Mouse (Mus musculus): Measurements from ENCODE around the gene Fut1. TPM values are rescaled to one million over a fixed set of nuclear protein-coding genes. Genes with fewer than 3 reads are reported as not detected.

Gene Fut1
- total RNA-seq (2023), result not detected in 2 replicates

GRCm38 (mm10) chr7:45617042-45617695 is at the start of gene Fut1:
TSS of gene Fut1 (plus strand) at chr7:45617289.

GRCm38 (mm10) chr7:45570103-45570741 is 46.9 kb upstream of the Fut1 start, which contains the start of gene Bcat2:
TSS of gene Bcat2 (plus strand) at chr7:45570153.

DNA sequence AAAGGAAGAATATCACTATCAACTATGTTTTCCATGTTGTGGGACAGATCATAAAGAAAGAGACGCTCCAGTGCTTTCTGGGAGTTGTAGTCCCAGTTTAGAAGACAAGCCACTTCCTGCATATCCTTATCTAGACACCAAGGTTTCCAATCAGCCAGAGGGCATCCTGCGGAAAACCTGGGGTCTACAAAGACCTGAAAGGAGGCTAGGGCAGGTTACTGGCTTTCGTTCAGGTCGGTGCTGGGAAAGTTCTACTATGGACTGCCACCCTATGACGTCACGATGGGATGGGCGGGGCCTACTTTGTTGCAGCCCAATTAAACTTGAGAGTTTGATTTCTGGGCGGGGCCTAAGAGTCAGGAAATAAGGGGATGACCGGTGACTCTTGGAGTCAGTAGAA is 4.4 kb downstream of the Fut1 start, which contains the start of gene Izumo1:
Gene Izumo1 (plus strand): TSS at position 369 of the 400 bp plus-strand sequence.

DNA sequence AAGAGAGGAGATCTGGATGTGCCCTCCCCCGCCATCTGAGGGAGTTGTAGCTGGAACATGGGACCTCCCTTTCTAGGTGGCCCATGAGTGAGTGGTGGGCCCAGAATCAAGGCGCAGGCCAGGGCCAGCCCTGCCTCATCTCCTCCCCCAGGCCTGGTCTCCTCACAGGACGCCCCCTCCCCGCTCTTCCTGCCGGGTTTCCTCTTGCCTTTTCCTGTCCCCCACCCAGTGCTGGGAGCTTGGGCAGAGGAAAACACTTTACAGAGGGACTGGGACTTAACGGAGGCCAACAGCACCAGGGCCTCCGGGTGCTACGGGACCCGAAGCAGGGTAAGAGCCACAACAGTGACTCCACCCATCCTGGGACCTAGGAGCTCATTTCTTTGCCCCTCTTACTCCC is 10.2 kb downstream of the Fut1 start, which contains the start of gene Rasip1:
Gene Rasip1 (plus strand): TSS at position 228 of the 400 bp plus-strand sequence.

DNA sequence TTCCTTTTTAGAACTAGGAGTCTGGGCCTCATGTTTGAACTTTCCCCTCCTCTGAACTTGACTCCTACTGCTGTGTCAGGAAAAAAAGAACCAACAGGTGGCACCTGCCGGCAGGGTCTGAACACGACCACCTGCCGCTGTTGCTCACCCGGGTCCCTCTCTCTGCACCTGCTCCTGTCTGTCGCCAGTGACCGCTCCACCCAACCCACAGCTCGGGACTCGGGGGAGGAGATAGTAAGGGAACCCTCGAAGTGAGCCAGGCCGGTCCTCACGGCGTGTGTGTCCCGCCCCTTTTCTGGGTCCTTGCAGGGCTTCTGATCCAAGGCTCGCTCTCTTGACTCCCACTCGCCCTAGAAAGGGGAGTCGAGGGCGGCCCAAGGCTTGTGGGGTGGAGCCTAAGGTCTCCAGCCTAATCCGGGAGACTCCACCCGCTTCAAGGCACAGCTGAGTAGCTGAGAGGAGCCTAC is 22.5 kb downstream of the Fut1 start, which contains the start of gene Mamstr:
Gene Mamstr (plus strand): TSS at position 417 of the 467 bp plus-strand sequence.

DNA sequence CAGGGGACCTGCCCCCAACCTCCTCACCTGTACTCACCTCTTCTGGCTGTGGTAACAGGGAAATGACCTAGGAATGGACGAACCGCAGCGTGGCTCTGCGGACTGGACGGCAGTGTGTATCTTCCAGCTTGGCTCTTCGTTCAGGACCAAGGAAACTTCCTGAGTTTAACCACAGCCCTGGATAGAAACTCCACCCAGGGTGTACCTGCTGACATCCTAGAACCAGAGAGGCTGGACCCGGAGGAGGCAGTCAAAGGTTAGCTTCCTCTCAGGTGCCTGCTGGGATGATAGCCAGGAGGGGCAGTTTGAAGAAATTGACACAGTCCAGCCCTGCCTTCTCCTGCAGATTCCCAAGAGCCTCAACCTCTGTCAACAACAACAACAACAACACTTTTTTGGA is 49.1 kb downstream of the Fut1 start, which contains the start of gene Fut2:
Gene Fut2 (minus strand): TSS at position 234 of the 400 bp plus-strand sequence.

Other genes starting within 250 kb of the Fut1 start
- 2.5 TPM in 1 of 2 replicates, not detected in the other for gene Lin7b, start 246.7 kb upstream of the Fut1 start, total RNA-seq (2023)
- 255 and 367 TPM in 2 replicates for gene Snrnp70, start 221.5 kb upstream of the Fut1 start, total RNA-seq (2023)
- not detected in 2 replicates for gene Kcna7, start 211.6 kb upstream of the Fut1 start, total RNA-seq (2023)
- not detected in 2 replicates for gene Ntf5, start 203.6 kb upstream of the Fut1 start, total RNA-seq (2023)
- not detected in 2 replicates for gene Lhb, start 196.5 kb upstream of the Fut1 start, total RNA-seq (2023)
- 53.5 and 56.5 TPM in 2 replicates for gene Gys1, start 182.4 kb upstream of the Fut1 start, total RNA-seq (2023)
- gene Ruvbl2, start 179.2 kb upstream of the Fut1 start, total RNA-seq (2023), result 22.0 and 31.6 TPM in 2 replicates
- gene Ftl1, start 157.4 kb upstream of the Fut1 start, total RNA-seq (2023), result 1,156 and 1,320 TPM in 2 replicates
- 37.2 and 40.7 TPM in 2 replicates for gene Bax, start 150.4 kb upstream of the Fut1 start, total RNA-seq (2023)
- gene Tulp2, start 135.4 kb upstream of the Fut1 start, total RNA-seq (2023), result not detected in 2 replicates
- gene Gm45808, start 130.5 kb upstream of the Fut1 start, total RNA-seq (2023), result 0.98 and 1.7 TPM in 2 replicates
- gene Dhdh, start 128.5 kb upstream of the Fut1 start, total RNA-seq (2023), result 3.7 and 5.4 TPM in 2 replicates
- 90.7 and 109 TPM in 2 replicates for gene Nucb1, start 106.9 kb upstream of the Fut1 start, total RNA-seq (2023)
- gene Ppp1r15a, start 91.0 kb upstream of the Fut1 start, total RNA-seq (2023), result 126 and 199 TPM in 2 replicates
- not detected in 2 replicates for gene Plekha4, start 91.0 kb upstream of the Fut1 start, total RNA-seq (2023)
- gene Hsd17b14, start 62.4 kb upstream of the Fut1 start, total RNA-seq (2023), result 0.95 TPM in 1 of 2 replicates, not detected in the other
- gene Bcat2, start 47.1 kb upstream of the Fut1 start, total RNA-seq (2023), result 24.0 and 34.0 TPM in 2 replicates
- gene Fgf21, start 1.8 kb upstream of the Fut1 start, total RNA-seq (2023), result not detected in 2 replicates
- gene Izumo1, start 4.5 kb downstream of the Fut1 start, total RNA-seq (2023), result not detected in 2 replicates
- 4.3 and 5.0 TPM in 2 replicates for gene Rasip1, start 10.2 kb downstream of the Fut1 start, total RNA-seq (2023)
- 0.20 TPM in 1 of 2 replicates, not detected in the other for gene Mamstr, start 22.7 kb downstream of the Fut1 start, total RNA-seq (2023)
- gene Fut2, start 49.1 kb downstream of the Fut1 start, total RNA-seq (2023), result not detected in 2 replicates
- not detected in 2 replicates for gene Ntn5, start 66.7 kb downstream of the Fut1 start, total RNA-seq (2023)
- not detected in 2 replicates for gene Sec1, start 77.1 kb downstream of the Fut1 start, total RNA-seq (2023)
- not detected in 2 replicates for gene Car11, start 82.6 kb downstream of the Fut1 start, total RNA-seq (2023)
- gene Dbp, start 87.8 kb downstream of the Fut1 start, total RNA-seq (2023), result 5.0 and 6.3 TPM in 2 replicates
- 572 and 599 TPM in 2 replicates for gene Rpl18, start 98.2 kb downstream of the Fut1 start, total RNA-seq (2023)
- 62.3 and 77.9 TPM in 2 replicates for gene Sphk2, start 100.7 kb downstream of the Fut1 start, total RNA-seq (2023)
- gene Fam83e, start 103.9 kb downstream of the Fut1 start, total RNA-seq (2023), result 0.16 and 0.20 TPM in 2 replicates
- not detected in 2 replicates for gene Spaca4, start 108.5 kb downstream of the Fut1 start, total RNA-seq (2023)
- not detected in 2 replicates for gene Lmtk3, start 166.4 kb downstream of the Fut1 start, total RNA-seq (2023)
- gene Sult2b1, start 167.4 kb downstream of the Fut1 start, total RNA-seq (2023), result not detected in 2 replicates
- 127 and 143 TPM in 2 replicates for gene Cyth2, start 197.3 kb downstream of the Fut1 start, total RNA-seq (2023)
- gene Kcnj14, start 207.5 kb downstream of the Fut1 start, total RNA-seq (2023), result 0.27 and 0.57 TPM in 2 replicates
- 6.0 and 6.6 TPM in 2 replicates for gene Grwd1, start 213.7 kb downstream of the Fut1 start, total RNA-seq (2023)

All from neutrophil, adult 65 days (primary cell).